Mouse (Mus musculus): ENCODE measurements around the gene Krt78.

The Krt78 gene

GRCm38 (mm10) chr15:101973414-101974077, 19.5 kb upstream of the Krt78 start:
- peak; percentile 99 for DNase-seq (ENCODE audit: low spot score in 2 of 2)

GRCm38 (mm10) chr15:101970536-101970935, 16.4 kb upstream of the Krt78 start:
- DNase-seq (ENCODE audit: low spot score in 2 of 2) = no peak

- no peak for DNase-seq (ENCODE audit: low spot score in 2 of 2)
Measured at GRCm38 (mm10) chr15:101966808-101967207, 12.7 kb upstream of the Krt78 start.

GRCm38 (mm10) chr15:101958891-101959290, 4.8 kb upstream of the Krt78 start:
- DNase-seq (ENCODE audit: low spot score in 2 of 2) = no peak

- no peak for DNase-seq (ENCODE audit: low spot score in 2 of 2)
Measured at GRCm38 (mm10) chr15:101952733-101953474, 1.2 kb downstream of the Krt78 start.

- DNase-seq (ENCODE audit: low spot score in 2 of 2) = no peak
Measured at GRCm38 (mm10) chr15:101945430-101945829, 8.7 kb downstream of the Krt78 start.

GRCm38 (mm10) chr15:101941948-101942347, 12.1 kb downstream of the Krt78 start:
- DNase-seq (ENCODE audit: low spot score in 2 of 2) = peak; percentile 15 to 18

- no peak for DNase-seq (ENCODE audit: low spot score in 2 of 2)
Measured at GRCm38 (mm10) chr15:101940274-101940829, 13.7 kb downstream of the Krt78 start, which contains the start of gene Krt79. Krt79 (minus strand) TSS chr15:101940324.

GRCm38 (mm10) chr15:101938600-101939308, 15.3 kb downstream of the Krt78 start:
- no peak for DNase-seq (ENCODE audit: low spot score in 2 of 2)

- DNase-seq (ENCODE audit: low spot score in 2 of 2) = no peak
Measured at GRCm38 (mm10) chr15:101933024-101933423, 21.1 kb downstream of the Krt78 start.

- no peak for DNase-seq (ENCODE audit: low spot score in 2 of 2)
Measured at GRCm38 (mm10) chr15:101929666-101930065, 24.4 kb downstream of the Krt78 start.

- no peak for DNase-seq (ENCODE audit: low spot score in 2 of 2)
Measured at GRCm38 (mm10) chr15:101929087-101929486, 25.0 kb downstream of the Krt78 start.

GRCm38 (mm10) chr15:101927340-101928080, 26.6 kb downstream of the Krt78 start:
- DNase-seq (ENCODE audit: low spot score in 2 of 2) = no peak

- DNase-seq (ENCODE audit: low spot score in 2 of 2) = no peak
Measured at GRCm38 (mm10) chr15:101925041-101925440, 29.0 kb downstream of the Krt78 start.

- DNase-seq (ENCODE audit: low spot score in 2 of 2) = no peak
Measured at GRCm38 (mm10) chr15:101924635-101925034, 29.5 kb downstream of the Krt78 start, which contains the start of gene Krt4. Krt4 (minus strand) TSS chr15:101924735.

- DNase-seq (ENCODE audit: low spot score in 2 of 2) = no peak
Measured at GRCm38 (mm10) chr15:101922296-101922695, 31.8 kb downstream of the Krt78 start.

GRCm38 (mm10) chr15:101916072-101916471, 38.0 kb downstream of the Krt78 start:
- DNase-seq (ENCODE audit: low spot score in 2 of 2) = no peak

GRCm38 (mm10) chr15:101904849-101905248, 49.2 kb downstream of the Krt78 start:
- DNase-seq (ENCODE audit: low spot score in 2 of 2) = no peak

GRCm38 (mm10) chr15:101902171-101903149, 51.6 kb downstream of the Krt78 start:
- no peak for DNase-seq (ENCODE audit: low spot score in 2 of 2)
